Mouse (Mus musculus): Measurements from ENCODE around the gene Itga1. TPM values are rescaled to one million over a fixed set of nuclear protein-coding genes. Genes with fewer than 3 reads are reported as not detected.
A peak's percentile ranks its signal among the peaks of the same experiment; 100 is the strongest.

Gene Itga1
- 10 to 100 TPM; 31.0 to 34.9 TPM for total RNA-seq (2021)
- long read RNA-seq, experiment 1, full-length matches to known transcripts: 5 of 12 reads
- long read RNA-seq, experiment 1, partial matches to known transcripts: 4 of 12 reads
- long read RNA-seq, experiment 1, other reads (novel, unspliced or antisense): 3 of 12 reads
- long read RNA-seq, experiment 2, full-length matches to known transcripts: 2 of 5 reads
- long read RNA-seq, experiment 2, partial matches to known transcripts: 1 of 5 reads
- long read RNA-seq, experiment 2, other reads (novel, unspliced or antisense): 2 of 5 reads

- peak; percentile 90 to 92 for DNase-seq
Measured at GRCm38 (mm10) chr13:115101355-115102191, at the start of gene Itga1, which contains the start of gene Gm49395. TSS of gene Itga1 (minus strand) at chr13:115101964. TSS of gene Gm49395 (minus strand) at chr13:115101921.

DNA sequence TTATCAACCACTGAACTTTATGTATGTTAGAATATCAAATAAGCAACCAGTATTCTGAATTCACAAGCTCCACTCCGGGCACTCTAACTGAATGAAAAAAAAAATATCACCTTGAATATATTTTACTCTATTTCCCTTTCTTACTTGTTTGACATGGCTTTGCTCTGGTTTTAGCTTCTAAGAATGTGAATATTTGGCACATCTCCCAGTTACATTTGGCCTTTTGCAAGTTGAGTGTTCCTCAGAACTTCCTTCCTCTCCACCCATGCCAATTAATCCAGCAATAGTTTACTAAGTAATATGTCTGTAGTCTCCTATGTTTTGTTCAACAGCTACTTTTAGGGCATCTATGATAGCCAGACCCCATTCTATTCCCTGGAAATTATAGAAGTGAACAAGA is 48.8 kb upstream of the Itga1 start:
- DNase-seq: peak; percentile 43 to 67

- DNase-seq: no peak
Measured at GRCm38 (mm10) chr13:115149849-115150248, 48.1 kb upstream of the Itga1 start.

DNA sequence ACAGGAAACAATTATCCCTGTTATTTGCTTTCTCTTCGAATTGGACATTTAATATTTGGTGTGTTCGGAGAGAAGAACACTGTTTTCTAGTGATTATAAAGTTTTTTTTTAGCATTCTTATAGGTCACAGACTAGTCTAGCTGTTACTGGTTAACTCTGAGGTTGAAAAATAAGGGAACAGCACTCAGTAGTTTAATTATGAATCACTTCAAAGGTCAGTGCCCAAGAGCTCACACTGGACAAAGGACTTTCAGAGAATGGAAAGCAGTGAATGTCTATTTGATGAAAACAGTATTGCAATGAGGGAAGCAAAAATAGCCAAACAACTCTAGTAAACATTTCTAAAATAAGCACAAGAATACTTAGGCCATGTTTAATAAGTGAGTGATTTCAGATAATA is 41.8 kb upstream of the Itga1 start:
- DNase-seq: no peak

- DNase-seq: no peak
Measured at GRCm38 (mm10) chr13:115142066-115142465, 40.3 kb upstream of the Itga1 start.

GRCm38 (mm10) chr13:115138513-115138912 is 36.7 kb upstream of the Itga1 start:
- no peak for DNase-seq

GRCm38 (mm10) chr13:115136761-115137160 is 35.0 kb upstream of the Itga1 start:
- DNase-seq: no peak

DNA sequence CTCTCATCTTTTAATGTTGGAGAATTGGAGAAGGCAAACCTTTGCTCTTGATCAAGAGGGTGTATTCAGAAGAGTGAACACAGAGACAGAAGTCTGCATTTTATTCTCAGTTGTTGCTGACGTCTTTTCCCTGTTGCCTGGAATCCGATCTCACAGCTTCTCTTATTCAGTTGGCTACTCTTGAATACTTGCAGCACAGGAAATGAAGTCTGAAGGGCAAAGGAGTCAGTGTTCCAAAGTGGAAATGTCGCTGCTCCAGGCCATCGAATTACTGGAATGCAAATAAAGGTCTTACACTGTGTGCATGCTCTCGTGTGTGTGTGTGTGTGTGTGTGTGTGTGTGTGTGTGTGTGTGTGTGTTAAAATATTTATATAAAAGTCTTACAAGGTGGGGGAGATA is 30.7 kb upstream of the Itga1 start:
- DNase-seq: peak in 1 of 2 experiments; percentile 18

DNA sequence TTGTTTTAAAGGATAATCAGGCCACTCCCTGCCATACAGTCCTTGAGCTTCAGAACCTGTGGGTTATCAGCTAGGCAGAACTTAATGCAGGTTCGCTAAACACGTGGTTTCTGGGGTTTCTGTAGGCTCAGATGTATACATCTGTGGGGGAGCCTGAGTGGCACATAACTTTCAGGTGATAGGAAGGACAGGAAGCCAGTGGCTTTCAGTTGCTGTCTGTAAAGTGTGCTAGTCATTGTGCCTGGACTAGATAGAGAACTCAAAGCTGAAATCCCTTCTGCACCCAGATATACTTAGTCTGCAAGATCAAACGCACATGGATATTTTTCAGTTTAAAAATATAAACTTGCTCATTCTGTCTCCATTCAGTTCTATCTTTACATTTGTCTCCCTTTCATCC is 29.6 kb upstream of the Itga1 start:
- no peak for DNase-seq

DNA sequence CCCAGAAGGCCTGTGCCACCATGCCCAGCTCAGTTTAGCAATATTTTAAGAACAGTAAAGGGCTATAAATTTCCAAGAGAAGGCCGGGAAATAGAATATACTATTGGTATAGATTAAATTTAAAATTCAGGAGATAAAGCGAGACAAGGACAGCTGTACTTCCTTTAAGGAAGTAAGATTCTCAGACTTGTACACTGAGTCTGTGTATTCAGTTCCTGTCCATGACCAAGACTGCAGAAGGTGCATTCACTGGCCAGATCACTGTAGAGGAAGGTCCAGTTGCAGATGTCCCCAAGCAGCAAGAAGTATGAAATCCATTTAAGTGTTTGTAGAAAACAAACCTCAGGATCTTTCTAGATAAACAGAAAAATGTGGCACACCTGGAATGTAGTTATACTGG is 28.3 kb upstream of the Itga1 start:
- no peak for DNase-seq

GRCm38 (mm10) chr13:115127826-115128225 is 26.1 kb upstream of the Itga1 start:
- DNase-seq: no peak

DNA sequence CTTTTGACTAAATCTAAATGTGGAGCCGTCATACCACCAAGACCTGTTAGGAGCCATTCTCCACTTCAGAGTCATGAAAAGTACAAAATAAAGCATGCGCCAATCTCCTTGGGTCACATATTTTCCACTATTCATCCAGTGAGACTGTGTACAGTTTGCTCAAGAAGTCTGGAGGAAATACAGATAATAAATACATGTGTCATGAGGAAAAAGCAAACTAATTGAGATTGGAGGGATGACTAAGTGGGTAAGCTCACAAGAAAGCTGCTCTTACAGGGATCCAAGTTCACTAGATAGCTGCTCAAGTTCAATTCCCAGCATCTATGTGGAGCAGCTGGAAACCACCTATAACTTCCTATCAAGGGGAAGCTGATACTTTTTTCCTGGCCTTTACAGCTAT is 24.8 kb upstream of the Itga1 start:
- no peak for DNase-seq

DNA sequence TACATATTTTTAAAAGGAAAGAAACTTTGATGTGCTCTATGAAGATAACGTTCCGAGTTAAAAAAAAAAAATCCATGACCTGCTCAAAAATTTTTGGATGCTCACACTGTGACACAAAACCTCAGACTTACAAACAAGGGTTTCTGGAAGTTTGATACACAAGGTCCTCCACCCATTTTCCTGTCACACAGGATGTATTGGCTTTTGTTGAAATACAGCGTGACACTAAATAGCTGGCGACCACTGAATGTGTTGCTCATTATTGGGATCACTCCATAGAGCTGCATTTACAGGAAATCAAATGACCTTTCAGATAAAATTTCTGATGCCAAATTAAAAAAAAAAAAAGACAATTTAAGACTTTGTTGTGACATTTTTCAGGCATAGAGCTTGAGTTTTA is 23.4 kb upstream of the Itga1 start:
- DNase-seq: peak in 1 of 2 experiments; percentile 63

DNA sequence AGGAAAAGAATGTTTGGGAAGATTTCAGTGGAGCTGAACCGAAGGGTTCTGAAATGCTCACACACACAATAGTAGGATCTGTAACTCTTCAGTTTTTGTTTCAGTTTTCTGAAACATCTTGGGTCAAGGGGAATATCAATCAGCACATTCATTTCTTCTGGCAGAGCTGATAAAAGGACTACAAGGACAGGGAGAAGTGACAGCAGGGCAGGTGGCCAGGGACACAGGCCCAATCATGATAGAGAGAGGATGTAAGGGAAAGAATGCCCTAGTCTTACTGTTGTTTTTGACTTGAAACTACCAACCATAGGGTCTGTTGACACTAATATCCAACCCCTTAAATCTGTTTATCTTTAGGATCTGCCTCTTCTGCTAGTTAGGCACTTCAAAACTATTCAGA is 22.8 kb upstream of the Itga1 start:
- no peak for DNase-seq

DNA sequence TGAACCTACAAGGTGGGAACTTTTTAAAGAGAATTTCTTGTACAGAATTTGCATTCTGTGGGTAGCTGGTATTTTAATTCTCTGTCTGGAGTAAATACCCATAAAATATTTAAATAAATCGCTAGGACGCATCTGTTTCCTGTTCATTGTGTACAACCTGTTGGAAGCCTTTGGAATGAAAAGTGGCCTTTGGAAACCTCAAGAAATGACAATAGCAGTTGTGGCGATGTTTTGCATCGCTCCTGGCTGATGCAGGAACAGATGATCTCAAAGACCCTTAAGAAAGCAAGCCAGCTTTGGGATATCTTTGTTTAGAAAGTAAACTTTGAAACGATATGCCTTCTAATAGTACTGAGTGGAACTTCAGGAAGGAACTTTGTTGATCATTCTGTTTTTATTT is 17.0 kb upstream of the Itga1 start:
- DNase-seq: peak in 1 of 2 experiments; percentile 67

DNA sequence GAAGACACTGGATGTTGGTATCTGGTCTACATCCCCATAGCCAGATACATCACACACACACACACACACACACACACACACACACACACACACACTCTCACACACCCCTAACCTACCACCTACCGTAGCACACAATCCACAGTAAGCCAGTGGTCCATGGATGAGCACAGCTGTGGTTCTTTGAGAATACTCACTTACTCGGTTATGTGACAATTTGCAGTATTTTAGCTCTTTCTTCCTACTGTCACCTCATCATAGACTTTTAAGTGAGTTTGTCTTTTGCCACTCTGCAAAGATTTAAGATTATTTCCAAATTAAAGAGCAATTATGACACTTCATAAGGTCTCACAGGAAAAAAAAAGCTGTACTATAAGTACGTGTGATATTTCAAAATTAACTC is 16.4 kb upstream of the Itga1 start:
- DNase-seq: no peak

DNA sequence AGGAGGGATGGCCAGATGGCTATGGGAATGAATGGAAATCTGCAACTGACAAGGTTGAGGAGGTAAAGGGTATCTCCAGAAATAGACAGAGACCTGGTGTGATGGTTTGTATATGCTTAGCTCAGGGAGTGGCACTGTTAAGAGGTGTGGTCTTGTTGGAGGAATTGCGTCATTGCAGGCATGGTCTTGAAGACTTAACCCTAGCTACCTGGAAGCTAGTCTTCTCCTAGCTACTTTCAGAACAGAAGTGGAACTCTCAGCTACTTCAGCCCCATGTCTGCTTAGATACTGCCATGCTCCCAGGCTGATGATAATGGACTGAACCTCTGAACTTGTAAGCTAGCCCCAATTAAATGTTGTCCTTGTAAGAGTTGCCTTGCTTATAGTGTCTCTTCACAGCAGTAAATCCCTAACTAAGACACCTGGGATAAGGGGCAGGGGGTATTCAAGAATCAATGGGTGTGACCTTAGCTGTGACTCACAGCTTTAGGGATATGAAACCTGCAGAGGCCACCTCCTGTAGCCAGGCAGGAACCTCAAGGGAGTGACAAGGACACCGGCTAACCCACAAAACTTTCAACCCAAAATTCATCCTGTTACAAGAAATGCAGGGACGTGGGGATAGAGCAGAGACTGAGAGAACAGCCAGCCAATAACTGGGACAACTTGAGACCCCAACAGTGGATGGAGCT is 15.3 kb upstream of the Itga1 start:
- no peak for DNase-seq

DNA sequence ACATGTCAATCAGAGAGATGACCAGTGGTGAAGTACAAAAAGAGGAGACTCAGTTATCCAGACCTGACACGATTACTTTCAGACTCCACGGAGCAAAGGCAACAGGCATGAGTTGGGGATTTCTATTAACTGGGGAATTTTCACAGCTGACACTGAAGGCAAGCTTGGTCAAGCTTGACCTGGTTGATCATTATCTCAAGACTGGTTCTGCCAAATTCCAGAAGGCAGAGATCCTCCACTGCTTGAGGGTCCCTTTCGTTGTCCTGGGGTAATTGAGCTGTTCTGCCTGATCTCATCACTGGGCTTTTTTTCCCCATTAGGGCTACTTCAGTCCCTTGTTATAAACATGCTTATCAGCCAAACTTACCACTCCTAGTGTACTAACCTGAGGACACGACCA is 7.9 kb upstream of the Itga1 start:
- no peak for DNase-seq

DNA sequence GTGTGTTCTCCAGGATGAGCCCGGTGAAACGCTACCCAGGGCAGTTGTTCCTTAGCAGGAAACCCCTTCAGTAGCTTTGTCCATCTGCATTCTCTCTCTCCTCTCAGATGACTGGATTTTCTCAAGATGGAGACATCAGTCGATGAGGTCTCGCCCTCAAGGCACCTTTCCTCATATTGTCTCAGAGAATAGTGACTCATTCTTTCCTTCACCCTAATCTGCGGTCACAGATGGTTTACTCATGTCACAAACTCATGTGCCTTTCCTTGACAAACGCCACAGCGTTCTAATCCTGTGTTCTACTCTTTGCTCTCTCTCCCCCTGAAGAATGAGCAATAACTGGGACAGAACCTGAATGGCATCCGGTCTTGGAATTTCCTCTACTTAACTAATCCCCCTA is 5.7 kb upstream of the Itga1 start:
- DNase-seq: no peak

DNA sequence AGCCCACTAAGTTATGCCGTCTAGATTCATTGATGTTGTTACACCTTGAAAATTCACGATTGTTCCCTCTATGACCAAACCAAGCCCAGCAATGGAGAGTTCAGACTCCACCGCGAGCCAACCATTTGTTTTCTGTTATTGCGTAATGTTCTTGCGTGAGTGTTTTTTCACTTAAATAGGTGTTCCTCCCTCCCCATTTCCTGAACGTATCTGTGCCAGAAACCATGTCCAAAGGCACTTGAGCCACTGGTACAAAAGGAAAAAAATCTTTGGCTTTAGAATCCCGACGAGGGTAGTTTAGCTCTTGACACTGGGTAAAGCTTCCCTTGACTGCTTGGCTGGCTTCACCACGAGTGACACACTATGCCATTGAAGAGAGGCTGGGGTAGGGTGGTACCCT is 4.4 kb upstream of the Itga1 start:
- DNase-seq: peak; percentile 48 to 79

- no peak for DNase-seq
Measured at GRCm38 (mm10) chr13:115102754-115103153, 990 bp upstream of the Itga1 start.

- DNase-seq: no peak
Measured at GRCm38 (mm10) chr13:115100381-115101177, 1.2 kb downstream of the Itga1 start.

All from heart, adult 18-20 months (tissue).